Mouse (Mus musculus): ENCODE results near the gene Nav2.

- TF ChIP-seq POLR2A (IDR thresholded peaks at IDR 0.05; ENCODE audit: insufficient read length, low read depth) (no peak), USF1 (IDR thresholded peaks at IDR 0.05; ENCODE audit: low read depth) (no peak)
Measured at GRCm38 (mm10) chr7:49313945-49314344, 405.4 kb downstream of the Nav2 start.
